Mouse (Mus musculus): ENCODE results near the gene Srxn1.

DNA sequence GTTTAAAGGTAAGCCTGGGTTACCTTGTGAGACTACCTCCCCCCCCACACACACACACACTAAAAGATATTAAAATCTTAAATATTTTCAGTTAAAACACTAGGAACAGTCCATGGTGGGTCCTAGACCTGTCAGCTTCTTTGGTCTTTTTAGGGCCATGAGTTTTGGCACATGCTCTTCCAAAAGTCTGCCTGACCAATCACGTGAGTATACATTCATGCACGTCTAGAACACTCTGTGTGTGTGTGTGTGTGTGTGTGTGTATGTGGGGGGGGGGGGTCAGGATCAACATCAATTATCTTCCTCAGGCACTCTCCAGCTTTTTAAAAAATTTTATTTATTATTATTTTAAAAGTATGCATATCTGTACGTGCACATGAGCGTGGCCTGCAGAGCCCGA, 7.2 kb downstream of the Srxn1 start:
- no peak for TF ChIP-seq CTCF (IDR thresholded peaks at IDR 0.05; ENCODE audit: low read depth)
- no peak for TF ChIP-seq EP300 (IDR thresholded peaks at IDR 0.05; ENCODE audit: low read depth)
